Mouse (Mus musculus) kidney, embryonic 15.5 days (tissue): ENCODE measurements around the gene Lyzl4. TPM values are rescaled to one million over a fixed set of nuclear protein-coding genes. Genes with fewer than 3 reads are reported as not detected.

ENCODE experiments used
- ATAC-seq: fragments of 200-750 bp; cut with Nextera tagmentation; replicated peaks from 2 replicates; pipeline ENCODE4 v1.8.0; 2017; ENCODE audit warnings: moderate TSS enrichment; ENCODE audit not compliant: low FRiP score
- H3K27ac ChIP-seq: fragments of 300-500 bp; sonication (generic); 2 replicates; pipeline ENCODE4 v1.5.1; 2015; ENCODE audit warnings: mild to moderate bottlenecking, inconsistent platforms
- H3K27me3 ChIP-seq: fragments of 300-500 bp; sonication (generic); 2 replicates; pipeline ENCODE4 v1.6.1; 2015; ENCODE audit warnings: inconsistent platforms
- H3K36me3 ChIP-seq: fragments of 300-500 bp; sonication (generic); 2 replicates; pipeline ENCODE4 v1.6.1; 2015; ENCODE audit warnings: inconsistent platforms
- H3K4me1 ChIP-seq: fragments of 300-500 bp; sonication (generic); 2 replicates; pipeline ENCODE4 v1.6.1; 2015; ENCODE audit warnings: inconsistent platforms
- H3K4me2 ChIP-seq: fragments of 300-500 bp; sonication (generic); 2 replicates; pipeline ENCODE4 v1.6.1; 2015; ENCODE audit warnings: moderate library complexity, mild to moderate bottlenecking, inconsistent platforms
- H3K4me3 ChIP-seq: fragments of 300-500 bp; sonication (generic); replicated peaks from 2 replicates; pipeline ENCODE4 v1.5.1; 2015; ENCODE audit warnings: mild to moderate bottlenecking, inconsistent platforms
- H3K9ac ChIP-seq: fragments of 300-500 bp; sonication (generic); 2 replicates; pipeline ENCODE4 v1.6.1; 2015; ENCODE audit warnings: mild to moderate bottlenecking, inconsistent platforms
- H3K9me3 ChIP-seq: fragments of 300-500 bp; sonication (generic); replicated peaks from 2 replicates; pipeline ENCODE4 v1.6.1; 2016; ENCODE audit warnings: inconsistent platforms
- WGBS: fragments of 180-500 bp; shearing (Covaris S2); methylation state at CpG from one replicate; pipeline ENCODE4 v1.1.7; 2015; ENCODE audit warnings: mixed read lengths; 5-methylcytosine and 5-hydroxymethylcytosine counted together
- polyA plus RNA-seq: library from polyadenylated mRNA; unstranded; fragments of >200 nt; fragmentation: Nextera tagmentation; extraction: Ambion mirVana; gene quantifications from 2 replicates; pipeline ENCODE4 v1.2.1, GENCODE M21; 2015

Gene Lyzl4
- polyA plus RNA-seq, 1 experiment from 2014 or later, result not detected

DNA sequence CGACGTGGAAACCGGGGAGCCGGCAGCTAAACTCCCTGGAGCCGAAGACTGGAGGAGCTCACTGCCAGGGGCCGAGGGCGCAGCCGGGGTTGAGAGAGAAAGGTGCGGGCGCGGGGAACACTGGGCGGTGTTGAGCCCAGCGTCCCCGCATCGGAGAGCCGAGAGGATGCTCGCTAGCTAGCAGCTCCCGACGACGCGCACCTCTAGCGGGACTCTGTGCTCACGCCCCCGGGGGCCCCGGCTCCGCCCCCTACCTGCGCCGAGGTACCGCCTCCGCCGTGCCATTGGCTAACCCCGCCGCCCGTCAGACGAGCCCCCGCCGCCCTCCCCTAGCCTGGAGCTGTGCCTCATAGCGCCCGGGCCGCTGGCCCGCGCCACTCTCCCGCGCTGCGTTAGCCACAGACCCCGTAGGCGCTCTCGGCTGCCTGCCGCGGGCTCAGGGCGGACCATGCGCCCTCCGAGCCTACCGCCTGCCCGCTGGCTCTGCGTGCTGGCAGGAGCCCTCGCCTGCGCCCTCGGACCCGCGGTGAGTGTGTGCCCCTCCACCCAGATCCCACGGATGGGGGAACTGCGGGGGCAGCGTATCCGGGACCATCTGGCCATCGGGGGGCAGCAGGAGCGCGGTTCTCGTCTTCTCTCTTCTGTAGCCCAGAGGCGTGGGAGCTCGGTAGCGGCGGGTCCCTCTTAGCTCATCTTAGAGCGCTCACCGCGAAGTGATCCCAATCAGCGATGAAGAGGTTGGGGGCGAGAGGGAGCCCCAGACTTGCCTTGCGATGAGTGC lies 695 bp upstream of the Lyzl4 start, which contains the start of gene Vipr1:
Gene Vipr1, plus strand, starts transcription at position 316 of the 781 bp plus-strand sequence.
- H3K4me1 ChIP-seq, result peaks cover 24% of the 10 kb centered on the region
- peak within 1 kb of the TSS; percentile 49 for H3K9ac ChIP-seq
- H3K4me2 ChIP-seq, result peak within 1 kb of the TSS; percentile 97
- WGBS, result under 1% methylated on average over 79 of the region's 79 CpGs
- peaks cover 68% of the 10 kb centered on the region for H3K27me3 ChIP-seq
- peak within 1 kb of the TSS; percentile 51 for H3K4me3 ChIP-seq
- H3K27ac ChIP-seq, result no peak within 1 kb of the TSS
- H3K36me3 ChIP-seq, result no peaks in the 10 kb centered on the region
- no peaks in the 10 kb centered on the region for H3K9me3 ChIP-seq
- ATAC-seq, result peak; percentile 80

DNA sequence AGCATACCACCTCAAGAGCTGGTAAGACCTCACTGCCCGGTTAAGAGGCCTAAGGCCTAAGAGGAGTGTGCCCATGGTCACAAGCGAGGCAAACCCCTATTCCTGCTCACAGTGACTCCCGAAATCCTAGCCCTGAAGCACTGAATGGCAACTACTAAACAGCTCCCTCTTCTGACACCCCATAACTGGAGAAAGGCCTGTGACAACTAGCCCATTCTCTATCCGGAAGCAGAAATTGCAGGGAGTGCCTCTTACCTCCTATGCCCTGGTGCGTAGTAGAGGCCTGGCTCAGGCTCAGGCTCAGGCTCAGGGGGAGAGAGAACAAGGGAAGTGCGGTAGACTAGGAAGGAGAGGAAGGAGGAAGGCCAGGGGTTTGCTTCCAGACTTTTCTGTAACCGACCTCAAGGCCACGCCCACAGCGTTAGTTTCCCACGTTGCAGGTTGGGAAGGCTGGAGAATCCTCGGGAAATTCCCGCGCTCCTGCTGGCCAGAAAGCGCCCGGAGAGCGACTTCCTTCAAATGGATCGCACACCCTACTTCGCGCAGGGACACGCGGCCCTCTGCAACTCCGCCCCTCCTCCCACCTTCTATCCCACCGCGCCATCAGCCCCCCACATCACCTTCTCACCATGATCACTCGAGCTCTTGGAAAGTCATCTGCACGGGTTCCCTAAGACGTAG lies 521 bp downstream of the Lyzl4 start:
- no peak overlapping the region for H3K27ac ChIP-seq
- peak overlapping the region; percentile 51 for H3K4me3 ChIP-seq
- peak overlapping the region; percentile 97 for H3K4me2 ChIP-seq
- no peaks in the 10 kb centered on the region for H3K9me3 ChIP-seq
- peaks cover 73% of the 10 kb centered on the region for H3K27me3 ChIP-seq
- H3K9ac ChIP-seq, result peak overlapping the region; percentile 49; the same call in 1 of the 2 replicates
- ATAC-seq, result peak; percentile 37; the same call in 1 of the 2 replicates
- no peaks in the 10 kb centered on the region for H3K36me3 ChIP-seq
- peaks cover 24% of the 10 kb centered on the region for H3K4me1 ChIP-seq
- WGBS, result 12% methylated on average over 27 of the region's 27 CpGs

DNA sequence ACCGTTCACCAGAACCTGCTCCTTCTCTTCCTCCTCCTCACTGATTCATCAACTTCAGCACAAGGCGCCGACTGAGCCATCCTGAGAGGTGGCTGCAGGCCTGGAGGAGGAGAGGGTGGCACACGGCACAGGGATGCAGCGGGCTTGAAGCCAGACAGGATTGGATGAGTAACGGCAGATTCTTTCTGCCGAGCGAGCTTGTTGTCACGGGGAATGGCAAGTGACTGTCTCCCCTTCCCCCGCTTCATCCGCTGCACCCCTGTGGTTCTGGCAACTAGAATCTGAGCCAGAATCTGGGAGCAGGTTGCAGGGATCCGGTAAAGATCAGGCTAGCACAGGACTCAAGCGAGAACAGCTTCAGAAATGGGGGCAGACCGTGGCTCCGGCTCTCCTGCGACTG lies 2.1 kb downstream of the Lyzl4 start:
- no peak overlapping the region for H3K4me3 ChIP-seq
- H3K27me3 ChIP-seq, result peaks cover 70% of the 10 kb centered on the region
- H3K9me3 ChIP-seq, result no peaks in the 10 kb centered on the region
- peaks cover 24% of the 10 kb centered on the region for H3K4me1 ChIP-seq
- H3K4me2 ChIP-seq, result no peak overlapping the region
- no peak overlapping the region for H3K27ac ChIP-seq
- WGBS, result 44% methylated on average over 16 of the region's 16 CpGs
- ATAC-seq, result no peak
- H3K36me3 ChIP-seq, result no peaks in the 10 kb centered on the region
- H3K9ac ChIP-seq, result no peak overlapping the region

DNA sequence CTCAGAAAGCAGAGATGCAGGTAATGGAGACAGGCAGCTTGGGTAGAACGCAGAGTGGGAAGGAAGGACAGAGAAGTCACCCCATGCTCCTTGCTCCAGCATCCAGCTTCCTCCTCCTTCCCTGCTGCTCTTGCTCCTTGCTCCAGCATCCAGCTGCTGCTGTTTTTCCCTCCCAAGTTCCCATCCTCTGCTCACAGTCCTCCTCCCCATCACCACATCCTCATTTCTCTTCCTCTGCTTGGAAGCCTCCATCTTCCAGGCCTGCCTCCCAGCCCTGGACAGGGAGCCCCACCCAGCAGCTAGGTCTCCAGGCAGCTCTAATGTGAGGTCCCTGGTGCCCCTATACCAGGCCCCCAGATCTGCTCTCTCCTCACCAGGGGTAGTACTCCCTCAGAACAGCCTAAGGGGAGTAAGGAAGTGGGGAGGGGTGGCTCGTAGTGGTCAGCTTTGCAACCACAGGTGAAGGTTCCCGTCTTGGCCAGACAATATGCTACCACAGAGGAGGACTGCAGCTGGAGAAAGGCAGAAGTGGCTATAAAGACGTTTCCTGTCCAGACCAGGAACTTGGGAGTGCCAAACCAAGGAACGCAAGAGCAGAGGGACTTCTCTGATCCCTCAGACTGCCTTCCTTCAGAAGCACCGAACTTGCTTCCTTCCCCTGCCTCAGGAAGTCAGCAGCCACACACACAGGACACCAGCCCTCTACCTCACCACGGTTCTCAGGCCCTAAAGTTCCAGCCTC lies 5.9 kb downstream of the Lyzl4 start:
- Histone ChIP-seq H3K9ac (no peak overlapping the region), H3K36me3 (no peaks in the 10 kb centered on the region), H3K27me3 (peaks cover 32% of the 10 kb centered on the region), H3K9me3 (no peaks in the 10 kb centered on the region), H3K4me1 (no peaks in the 10 kb centered on the region; the same call in 1 of the 2 replicates), H3K4me3 (no peak overlapping the region), H3K27ac (no peak overlapping the region), H3K4me2 (no peak overlapping the region)
- ATAC-seq, result no peak
- WGBS, result 46% methylated on average over 7 of the region's 7 CpGs

DNA sequence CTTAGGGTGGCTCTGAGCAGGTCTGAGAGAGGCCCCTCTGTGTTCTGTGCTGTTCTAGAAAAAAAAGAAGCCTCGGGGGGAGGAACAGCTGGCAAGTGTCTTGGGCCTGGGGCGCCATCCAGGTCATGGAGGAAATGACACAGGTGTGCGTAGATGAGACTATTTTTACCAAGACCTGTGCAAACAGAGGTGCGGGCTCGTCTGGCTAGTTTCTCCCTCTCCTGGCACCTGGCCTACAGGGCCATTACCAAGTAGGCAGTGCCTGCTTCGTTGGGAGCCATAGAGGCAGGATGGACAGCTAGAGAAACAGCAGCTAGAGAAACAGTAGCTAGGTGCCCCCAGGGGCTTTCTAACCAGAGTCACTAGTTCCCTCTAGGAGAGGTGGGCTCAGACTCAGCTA lies 8.6 kb downstream of the Lyzl4 start:
- Histone ChIP-seq H3K36me3 (no peaks in the 10 kb centered on the region), H3K4me1 (no peaks in the 10 kb centered on the region), H3K9me3 (no peaks in the 10 kb centered on the region), H3K4me2 (no peak overlapping the region), H3K4me3 (no peak overlapping the region), H3K9ac (no peak overlapping the region), H3K27ac (no peak overlapping the region), H3K27me3 (peaks cover 9% of the 10 kb centered on the region)
- WGBS, result 83% methylated on average over 6 of the region's 6 CpGs
- ATAC-seq, result no peak

- Histone ChIP-seq H3K4me1 (no peaks in the 10 kb centered on the region), H3K9me3 (no peaks in the 10 kb centered on the region), H3K27me3 (peaks cover 9% of the 10 kb centered on the region), H3K36me3 (no peaks in the 10 kb centered on the region), H3K27ac (no peak overlapping the region), H3K9ac (no peak overlapping the region), H3K4me3 (no peak overlapping the region), H3K4me2 (no peak overlapping the region)
- no peak for ATAC-seq
- WGBS, result 83% methylated on average over 10 of the region's 10 CpGs
Measured at GRCm38 (mm10) chr9:121632891-121633290, 9.0 kb downstream of the Lyzl4 start.

- no peak for ATAC-seq
- H3K27me3 ChIP-seq, result peaks cover 9% of the 10 kb centered on the region
Measured at GRCm38 (mm10) chr9:121631946-121632345, 9.9 kb downstream of the Lyzl4 start.

DNA sequence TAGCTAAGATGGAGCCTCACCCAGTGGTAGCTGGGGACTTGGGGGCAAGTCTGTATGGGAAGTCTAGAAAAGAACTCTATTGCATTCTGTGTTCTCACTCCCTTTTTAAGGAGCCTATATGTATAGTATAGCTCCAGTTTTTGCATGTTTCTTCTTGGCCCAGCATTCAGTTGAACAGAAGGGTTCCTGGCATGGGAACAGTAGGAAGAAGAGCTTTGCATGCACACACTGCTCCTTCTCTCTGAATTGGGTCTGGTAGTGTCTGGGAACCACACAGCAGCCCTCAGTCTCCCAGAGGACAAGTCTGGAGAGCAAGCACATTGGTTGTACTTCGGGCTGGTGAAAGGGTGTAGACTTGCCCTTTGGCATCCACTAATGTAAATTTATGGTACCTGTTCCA lies 11.3 kb downstream of the Lyzl4 start:
- H3K4me3 ChIP-seq, result no peak overlapping the region
- no peaks in the 10 kb centered on the region for H3K36me3 ChIP-seq
- H3K27ac ChIP-seq, result no peak overlapping the region
- ATAC-seq, result no peak
- H3K4me2 ChIP-seq, result no peak overlapping the region
- H3K9me3 ChIP-seq, result no peaks in the 10 kb centered on the region
- no peaks in the 10 kb centered on the region for H3K27me3 ChIP-seq
- 74% methylated on average over 1 of the region's 1 CpGs for WGBS
- no peak overlapping the region for H3K9ac ChIP-seq
- no peaks in the 10 kb centered on the region for H3K4me1 ChIP-seq

More at GRCm38 (mm10) chr9:121631946-121632345, 9.9 kb downstream of the Lyzl4 start:
- no peak overlapping the region for H3K4me2 ChIP-seq
- no peak overlapping the region for H3K27ac ChIP-seq
- no peaks in the 10 kb centered on the region for H3K4me1 ChIP-seq
- no peaks in the 10 kb centered on the region for H3K36me3 ChIP-seq
- no peaks in the 10 kb centered on the region for H3K9me3 ChIP-seq
- H3K4me3 ChIP-seq, result no peak overlapping the region
- WGBS, result 63% methylated on average over 4 of the region's 4 CpGs
- H3K9ac ChIP-seq, result no peak overlapping the region

DNA sequence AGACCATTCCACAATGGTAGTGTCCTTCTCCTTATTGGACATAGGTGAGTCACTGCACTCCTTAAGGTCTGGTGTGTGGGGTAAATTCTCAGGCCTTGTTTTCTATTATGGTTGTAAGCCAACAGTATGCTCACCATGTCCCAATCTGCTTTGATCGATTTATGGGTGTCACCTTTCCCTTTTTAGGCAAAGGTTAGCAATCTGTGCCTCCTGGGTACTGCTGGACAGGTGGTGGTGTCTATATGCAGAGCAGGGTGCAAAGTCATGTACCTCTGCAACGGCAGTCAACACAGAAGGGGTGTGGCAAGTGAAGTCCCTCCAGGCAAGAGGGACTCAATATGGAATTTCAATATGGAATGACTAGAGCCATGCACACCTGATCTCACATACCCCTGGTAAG lies 17.0 kb downstream of the Lyzl4 start:
- no peak overlapping the region for H3K9ac ChIP-seq
- no peaks in the 10 kb centered on the region for H3K4me1 ChIP-seq
- H3K4me3 ChIP-seq, result no peak overlapping the region
- peaks cover 5% of the 10 kb centered on the region; the same call in 1 of the 2 replicates for H3K27me3 ChIP-seq
- no peak overlapping the region for H3K4me2 ChIP-seq
- no peak for ATAC-seq
- H3K36me3 ChIP-seq, result no peaks in the 10 kb centered on the region
- H3K9me3 ChIP-seq, result no peaks in the 10 kb centered on the region
- H3K27ac ChIP-seq, result no peak overlapping the region
- WGBS, result 73% methylated on average over 2 of the region's 2 CpGs

- no peak for ATAC-seq
- Histone ChIP-seq H3K9me3 (no peaks in the 10 kb centered on the region), H3K27me3 (peaks cover 5% of the 10 kb centered on the region; the same call in 1 of the 2 replicates), H3K9ac (no peak overlapping the region), H3K27ac (no peak overlapping the region), H3K4me3 (no peak overlapping the region), H3K4me2 (no peak overlapping the region), H3K36me3 (no peaks in the 10 kb centered on the region), H3K4me1 (0 out of 2 replicates have a peak, but pooled peaks cover 5% of the 10 kb centered on the region)
- WGBS, result 90% methylated on average over 4 of the region's 4 CpGs
Measured at GRCm38 (mm10) chr9:121623235-121623634, 18.7 kb downstream of the Lyzl4 start.

- no peak for ATAC-seq
Measured at GRCm38 (mm10) chr9:121619441-121619840, 22.5 kb downstream of the Lyzl4 start.

More at GRCm38 (mm10) chr9:121619441-121619840, 22.5 kb downstream of the Lyzl4 start:
- H3K36me3 ChIP-seq, result no peaks in the 10 kb centered on the region
- 0 out of 2 replicates have a peak, but pooled peaks cover 5% of the 10 kb centered on the region for H3K4me1 ChIP-seq
- no peaks in the 10 kb centered on the region for H3K9me3 ChIP-seq
- no peak overlapping the region for H3K4me3 ChIP-seq
- no peak overlapping the region for H3K9ac ChIP-seq
- WGBS, result 31% methylated on average over 7 of the region's 7 CpGs
- H3K27ac ChIP-seq, result no peak overlapping the region
- H3K4me2 ChIP-seq, result no peak overlapping the region
- H3K27me3 ChIP-seq, result peaks cover 8% of the 10 kb centered on the region; the same call in 1 of the 2 replicates
